Mouse (Mus musculus): ENCODE data around the gene Fam124a.
A peak's percentile ranks its signal among the peaks of the same experiment; 100 is the strongest.
"Not testable (repeated sequence)": the region's sequence is repeated elsewhere in the genome, so short reads cannot be mapped to it uniquely, and the experiment has no call there.

The Fam124a gene

DNA sequence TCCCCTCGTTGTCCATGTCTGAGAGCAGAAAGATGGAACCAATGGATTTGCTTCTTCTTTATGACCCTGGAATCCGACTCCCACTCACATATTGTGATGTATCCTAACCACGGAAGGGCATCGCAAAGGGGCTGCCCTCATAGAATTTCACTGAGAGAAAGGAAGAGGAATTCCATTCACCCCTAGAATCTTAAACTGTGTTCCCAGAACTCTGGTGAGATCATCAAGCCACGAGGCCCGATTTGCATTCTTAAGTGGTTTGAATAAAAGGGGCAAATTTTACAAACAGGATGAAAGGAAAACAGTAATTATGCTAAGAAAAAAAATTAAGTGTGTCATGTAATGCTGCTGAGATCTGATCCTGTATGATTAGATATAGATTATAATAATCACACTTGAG, 19.4 kb downstream of the Fam124a start:
- no peak for DNase-seq (ENCODE audit: low spot score)

DNA sequence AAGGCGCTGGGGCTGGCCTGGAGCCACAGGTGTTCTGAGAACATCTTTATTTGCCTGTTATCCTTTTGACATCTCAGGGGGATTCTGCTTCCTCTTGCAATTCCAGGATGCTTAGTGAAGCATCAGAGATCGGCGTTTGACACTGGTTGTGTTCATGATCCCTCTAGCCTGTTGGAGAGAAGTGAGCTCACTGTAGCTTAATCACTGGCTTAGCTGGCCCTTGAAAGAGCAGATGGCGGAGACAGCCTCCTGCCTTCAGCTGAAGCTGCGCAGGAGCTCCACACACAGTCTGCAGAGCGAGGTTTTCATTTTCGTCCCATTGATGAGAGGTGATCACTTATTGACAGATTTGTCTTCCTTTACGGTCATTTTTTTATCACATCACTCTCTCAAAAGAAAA, 20.3 kb downstream of the Fam124a start:
- no peak for DNase-seq (ENCODE audit: low spot score)

DNA sequence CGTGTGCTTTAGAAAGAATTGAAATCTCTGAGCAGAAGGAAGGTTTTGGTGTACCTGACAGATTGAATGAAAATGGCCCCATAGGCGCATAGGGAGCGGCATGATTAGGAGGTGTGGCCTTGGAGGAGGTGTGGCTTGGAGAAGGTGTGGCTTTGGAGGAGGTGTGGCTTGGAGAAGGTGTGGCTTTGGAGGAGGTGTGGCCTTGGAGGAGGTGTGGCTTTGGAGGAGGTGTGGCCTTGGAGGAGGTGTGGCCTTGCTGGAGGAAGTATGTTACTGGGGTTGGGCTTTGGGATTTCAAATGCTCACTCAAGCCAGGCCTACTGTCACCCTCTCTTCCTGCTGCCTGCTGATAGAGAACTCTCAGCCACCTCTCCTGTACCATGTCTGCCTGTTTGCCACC, 25.4 kb downstream of the Fam124a start:
- DNase-seq (ENCODE audit: low spot score), result peak; percentile 3

DNA sequence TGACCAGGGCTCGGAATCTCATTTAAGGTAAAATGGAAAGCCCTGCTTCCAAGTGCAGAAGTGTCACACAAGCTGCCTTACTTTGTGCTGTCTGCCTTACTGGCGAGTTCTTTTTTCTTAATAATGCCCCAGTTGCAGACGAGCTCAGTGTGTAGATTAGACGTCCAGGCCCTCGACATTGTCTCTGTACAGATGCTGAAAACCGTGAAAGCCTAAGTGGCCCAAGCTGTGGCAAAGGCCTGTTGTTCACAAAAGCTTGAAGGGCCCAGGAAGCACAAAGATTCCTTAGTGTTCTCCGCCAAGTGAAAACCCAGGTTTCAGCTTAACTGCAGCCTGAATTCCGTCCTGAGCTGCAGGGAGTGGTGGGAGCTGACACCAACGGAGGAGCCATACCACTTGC, 26.2 kb downstream of the Fam124a start:
- DNase-seq (ENCODE audit: low spot score), result no peak

DNA sequence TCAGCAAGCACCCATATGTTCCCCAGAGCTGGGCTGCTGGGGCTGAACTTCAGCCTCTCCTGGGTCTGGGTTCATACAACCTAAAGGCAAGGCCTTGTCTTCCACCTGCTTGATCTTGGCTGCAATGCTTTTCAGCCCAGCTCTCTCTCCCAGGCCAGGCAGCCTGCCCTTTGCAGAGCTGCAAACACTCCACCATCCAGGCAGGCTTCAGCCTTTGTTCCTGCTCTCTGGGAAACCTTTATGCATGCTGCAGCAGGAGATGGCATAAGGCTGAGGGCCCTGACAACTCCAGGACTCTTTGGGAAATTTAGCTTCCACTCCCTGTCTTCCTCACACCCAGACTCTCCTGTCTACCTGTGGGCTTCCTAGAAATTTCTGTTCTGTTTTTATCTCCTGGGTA, 29.1 kb downstream of the Fam124a start:
- no peak for DNase-seq (ENCODE audit: low spot score)

DNA sequence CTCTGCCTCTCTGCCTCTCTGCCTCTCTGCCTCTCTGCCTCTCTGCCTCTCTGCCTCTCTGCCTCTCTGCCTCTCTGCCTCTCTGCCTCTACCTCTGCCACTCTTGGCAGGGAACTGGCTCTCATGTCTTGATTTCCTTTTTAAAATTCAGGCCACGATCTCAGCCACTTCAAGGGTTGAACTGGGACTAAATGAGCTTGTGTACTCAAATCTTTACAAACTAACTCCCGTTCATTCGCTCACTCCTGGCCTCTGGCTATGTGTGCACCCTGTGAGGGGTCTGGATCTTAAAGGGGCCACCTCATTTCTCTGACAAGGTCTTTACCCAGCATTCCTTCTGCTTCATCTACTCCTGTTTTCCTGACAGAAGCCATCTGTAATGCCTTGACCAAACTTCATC, 29.8 kb downstream of the Fam124a start:
- DNase-seq (ENCODE audit: low spot score), result no peak

DNA sequence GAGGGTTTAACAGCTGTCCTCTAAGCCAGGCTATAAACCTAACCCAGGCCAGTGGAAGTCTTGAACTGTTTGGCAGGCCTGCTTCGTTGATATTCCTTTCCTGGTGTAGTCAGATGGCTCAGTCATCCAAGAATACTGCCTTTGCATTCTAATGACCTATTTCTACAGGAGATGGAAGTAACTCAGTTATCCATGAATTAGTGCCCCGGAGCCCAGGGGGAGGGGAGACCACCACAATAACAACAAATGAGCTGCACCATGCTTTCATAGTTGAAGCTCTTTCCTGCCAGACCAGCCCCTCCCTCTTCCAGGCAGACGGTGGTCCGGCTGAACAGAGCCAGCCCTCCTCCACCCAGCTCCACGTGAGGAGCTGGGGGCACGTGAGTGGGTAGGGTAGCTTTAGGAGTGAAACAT, 44.6 kb downstream of the Fam124a start:
- DNase-seq (ENCODE audit: low spot score), result no peak

DNA sequence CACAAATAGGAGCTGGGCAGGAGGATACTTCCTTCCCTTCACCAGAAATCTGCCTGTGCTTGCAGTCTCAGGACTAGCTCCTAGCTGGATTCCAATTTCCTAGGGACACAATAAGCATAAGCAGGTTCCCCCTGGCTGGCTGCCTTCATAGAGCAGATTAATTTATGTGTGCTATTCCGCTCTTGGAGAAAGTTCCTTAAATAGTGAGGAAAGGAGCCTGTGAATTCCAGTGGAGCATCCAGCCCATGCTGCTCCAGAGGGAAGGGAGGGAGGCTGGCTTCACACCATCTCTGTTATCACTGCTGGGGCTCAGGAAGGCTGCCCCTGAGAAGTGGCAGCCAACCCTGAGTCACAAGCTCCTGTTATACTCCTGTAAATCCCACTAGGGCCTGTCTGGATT, 46.7 kb downstream of the Fam124a start:
- DNase-seq (ENCODE audit: low spot score), result no peak

DNA sequence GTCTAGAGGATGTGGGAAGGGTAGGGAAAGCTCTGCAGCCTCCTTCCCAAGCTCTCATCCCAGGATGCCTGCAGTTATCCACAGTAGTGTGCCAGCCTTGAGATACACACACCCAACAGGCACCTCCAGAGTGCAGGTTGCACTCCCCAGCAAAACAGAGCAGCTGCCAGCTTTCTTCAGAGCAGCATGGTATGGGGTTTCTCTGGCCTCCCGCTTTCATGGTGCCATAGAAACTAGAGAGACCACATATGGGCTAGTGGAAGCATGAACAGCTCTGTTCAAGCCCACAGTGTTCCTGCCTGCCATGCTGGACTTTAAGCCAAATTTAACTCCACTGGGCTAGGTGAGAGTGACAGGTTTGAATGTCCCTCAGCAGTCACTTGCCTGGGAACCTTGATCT, 47.3 kb downstream of the Fam124a start:
- no peak for DNase-seq (ENCODE audit: low spot score)

DNA sequence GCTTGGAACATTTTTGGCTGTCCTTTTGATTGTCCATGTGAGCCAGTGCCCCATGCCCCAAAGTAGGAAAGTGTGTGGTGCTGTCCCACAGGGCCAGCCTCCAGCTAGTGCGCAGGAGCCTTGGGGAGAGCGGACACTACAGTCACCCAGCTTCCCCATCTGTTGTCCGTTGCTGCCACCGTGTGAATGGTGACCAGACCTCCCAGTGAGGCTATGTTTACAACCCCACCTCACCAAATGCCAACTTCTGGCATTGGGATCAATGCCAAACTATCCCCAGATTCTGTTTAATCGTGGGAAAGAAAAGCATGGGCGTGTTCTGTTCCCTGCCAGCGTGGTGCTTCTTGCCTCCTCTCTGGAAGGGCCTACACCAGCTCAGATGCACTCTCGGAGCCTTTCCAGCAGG, 52.3 kb downstream of the Fam124a start:
- DNase-seq (ENCODE audit: low spot score), result no peak

DNA sequence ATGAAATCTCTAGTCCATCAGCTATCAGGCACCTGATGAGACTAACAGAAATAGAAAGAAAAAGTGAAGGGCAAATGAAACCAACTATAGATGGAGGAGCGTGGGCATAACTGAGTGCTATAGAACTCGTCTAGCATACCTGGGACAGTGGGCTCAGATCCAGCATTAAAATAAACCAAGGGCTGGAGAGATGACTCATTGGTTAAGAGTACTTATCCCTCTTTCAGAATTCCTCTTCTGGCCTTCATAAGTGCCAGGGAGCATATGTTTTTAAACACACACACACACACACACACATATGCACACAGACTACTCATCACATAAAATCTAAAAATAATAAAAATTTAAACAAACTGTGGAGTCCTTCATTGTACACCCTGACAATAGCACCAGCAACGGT, 54.4 kb downstream of the Fam124a start:
- no peak for DNase-seq (ENCODE audit: low spot score)

DNA sequence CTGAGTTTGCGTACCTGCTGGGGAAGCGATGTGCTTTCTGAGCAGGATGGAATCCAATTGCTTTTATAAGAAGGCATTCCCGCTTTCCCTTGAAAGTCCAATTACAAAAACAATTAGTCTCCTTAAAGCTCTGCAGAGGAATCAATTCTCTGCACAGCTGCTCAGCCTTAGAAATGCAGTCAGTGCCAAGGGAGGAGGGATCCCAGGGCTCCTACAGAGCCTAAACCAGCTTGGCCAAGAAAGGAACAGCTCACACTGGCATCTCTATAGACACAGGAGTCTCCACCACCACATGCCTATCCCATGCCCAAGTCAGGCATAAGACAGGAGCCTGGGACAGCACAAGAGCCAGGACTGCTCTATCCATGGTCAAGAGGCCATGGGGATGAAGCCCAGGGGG, 66.9 kb downstream of the Fam124a start:
- DNase-seq (ENCODE audit: low spot score), result no peak

DNA sequence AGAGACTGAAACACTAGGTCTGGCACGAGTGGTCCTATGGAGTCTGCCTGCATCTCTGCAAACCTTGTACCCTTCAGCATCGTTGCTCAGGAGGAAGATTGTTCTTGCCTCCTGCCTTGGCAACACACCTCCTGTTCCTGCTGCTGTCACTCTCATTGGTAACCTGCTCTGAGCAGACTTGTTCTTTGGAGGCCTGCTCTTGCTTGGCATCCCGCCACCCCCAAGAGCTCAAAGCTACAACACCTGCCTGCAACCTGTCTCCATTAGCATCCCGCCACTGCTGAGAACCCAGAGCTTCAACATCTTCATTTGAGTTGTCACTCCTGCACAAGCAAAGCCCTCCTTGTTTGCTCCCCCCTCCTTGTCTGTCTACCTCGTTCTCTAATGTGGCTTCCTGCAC, 72.4 kb downstream of the Fam124a start:
- DNase-seq (ENCODE audit: low spot score), result no peak

DNA sequence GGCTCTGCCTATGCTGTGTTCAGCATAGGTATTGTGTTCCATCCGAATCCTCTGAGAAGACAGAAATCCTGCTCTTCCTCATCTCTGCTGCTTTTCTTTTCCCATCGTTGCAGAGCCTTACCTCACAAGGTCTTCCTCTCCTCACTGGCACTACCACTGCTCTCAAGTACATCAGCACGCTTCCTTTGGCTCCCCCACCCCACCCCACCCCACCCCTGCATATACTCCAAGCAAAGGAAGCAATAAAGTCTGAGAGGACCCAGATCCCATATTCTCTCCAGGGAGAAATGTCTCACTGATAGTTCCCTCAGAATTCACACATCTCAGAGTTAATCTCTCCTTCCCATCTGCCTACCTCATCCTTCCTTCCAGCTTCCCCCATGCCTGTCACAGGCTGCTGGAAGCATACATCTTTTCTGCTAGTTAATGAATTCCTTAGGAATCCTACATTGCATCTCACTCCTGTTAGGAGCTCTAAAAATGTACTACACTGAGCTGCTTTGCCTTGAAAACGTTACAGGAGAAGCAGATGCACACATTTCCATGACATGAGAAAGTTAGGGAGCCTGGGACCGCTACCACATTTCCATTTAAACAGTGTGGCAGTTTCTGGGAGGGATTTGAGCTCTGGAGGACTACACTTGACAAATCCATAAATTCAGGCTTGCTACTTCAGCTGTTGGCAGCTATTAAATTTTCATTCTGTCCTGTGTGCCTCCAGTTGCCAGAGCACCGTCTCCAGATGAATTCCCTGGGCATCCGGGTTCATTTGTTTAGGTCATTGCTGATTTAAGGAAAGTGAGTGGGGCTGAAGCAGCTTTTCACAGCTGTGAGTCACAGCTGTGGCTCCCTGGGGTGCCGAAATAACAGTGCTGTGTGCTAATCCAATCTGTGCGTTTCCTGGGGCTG, 82.2 kb downstream of the Fam124a start:
- no peak for DNase-seq (ENCODE audit: low spot score)

DNA sequence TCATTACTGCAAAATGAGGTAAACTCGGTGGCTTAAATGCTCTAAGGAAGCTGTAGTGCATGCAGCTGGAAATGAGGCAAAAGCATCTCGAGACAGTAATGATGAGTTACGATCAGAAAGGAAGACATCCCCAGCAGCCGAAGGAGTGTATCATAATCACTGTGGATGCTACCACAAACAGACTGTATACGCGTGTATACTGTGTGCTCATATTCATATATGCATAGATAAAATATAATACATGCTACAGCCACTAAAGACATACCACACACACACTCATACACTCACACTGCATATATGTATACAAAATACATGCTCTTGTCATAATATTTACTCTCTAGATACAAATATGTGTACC, 82.8 kb downstream of the Fam124a start:
- DNase-seq (ENCODE audit: low spot score), result no peak

DNA sequence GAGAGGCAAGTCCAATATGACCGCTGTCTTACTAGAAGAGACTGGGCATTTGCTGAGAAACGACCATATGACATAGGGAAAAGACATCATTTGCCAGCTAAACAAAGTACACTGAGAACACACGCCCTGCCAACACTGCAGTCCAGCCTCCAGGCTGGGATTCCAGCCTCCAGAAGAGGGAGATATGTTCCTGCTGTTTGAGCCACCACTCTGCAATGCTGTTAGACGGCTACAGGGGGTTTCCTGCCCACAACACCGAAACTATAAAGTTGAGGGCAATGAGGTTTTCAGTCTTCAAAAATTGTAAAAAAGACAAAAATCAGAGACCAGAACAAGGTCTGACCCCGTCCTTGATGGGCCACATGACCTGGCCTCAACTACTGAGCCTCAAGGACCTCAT, 83.6 kb downstream of the Fam124a start:
- DNase-seq (ENCODE audit: low spot score), result no peak

DNA sequence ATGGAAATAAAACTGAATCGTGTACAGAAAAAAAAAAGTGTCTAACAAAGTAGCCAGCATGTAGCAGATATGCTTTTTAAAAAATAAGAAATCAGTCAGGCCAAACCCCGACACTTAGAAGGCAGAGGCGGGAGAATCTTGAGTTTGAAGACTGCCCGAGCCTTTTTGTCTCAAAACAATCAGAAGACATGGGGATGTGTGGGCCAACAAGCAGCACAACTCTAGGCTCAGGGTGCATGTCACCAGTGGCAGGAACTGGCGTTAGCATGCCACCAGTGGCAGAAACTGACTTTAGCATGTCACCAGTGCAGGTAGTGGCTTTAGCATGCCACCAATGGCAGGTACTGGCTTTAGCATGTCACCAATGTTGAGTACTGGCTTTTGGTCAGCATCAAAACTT, 84.0 kb downstream of the Fam124a start:
- DNase-seq (ENCODE audit: low spot score), result no peak

DNA sequence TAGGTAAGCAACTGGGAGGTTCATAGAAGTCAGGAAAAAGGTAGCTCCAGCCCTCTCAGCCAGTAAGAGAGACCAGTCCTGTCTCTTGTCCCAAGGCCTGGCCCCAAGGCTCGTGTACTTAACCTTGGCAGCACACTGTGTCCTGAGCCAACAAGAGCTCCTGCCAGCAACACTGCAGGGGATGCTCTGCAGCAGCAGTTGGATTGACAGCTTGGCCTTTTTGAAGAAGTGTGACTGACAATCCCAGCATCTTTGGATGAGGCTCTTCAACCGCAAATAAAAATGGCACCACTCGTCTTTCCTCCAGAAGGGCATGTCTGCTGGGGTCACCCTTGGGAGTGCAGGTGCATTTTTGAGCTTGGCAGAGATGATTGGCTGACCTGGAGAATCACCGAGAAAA, 84.9 kb downstream of the Fam124a start:
- no peak for DNase-seq (ENCODE audit: low spot score)

DNA sequence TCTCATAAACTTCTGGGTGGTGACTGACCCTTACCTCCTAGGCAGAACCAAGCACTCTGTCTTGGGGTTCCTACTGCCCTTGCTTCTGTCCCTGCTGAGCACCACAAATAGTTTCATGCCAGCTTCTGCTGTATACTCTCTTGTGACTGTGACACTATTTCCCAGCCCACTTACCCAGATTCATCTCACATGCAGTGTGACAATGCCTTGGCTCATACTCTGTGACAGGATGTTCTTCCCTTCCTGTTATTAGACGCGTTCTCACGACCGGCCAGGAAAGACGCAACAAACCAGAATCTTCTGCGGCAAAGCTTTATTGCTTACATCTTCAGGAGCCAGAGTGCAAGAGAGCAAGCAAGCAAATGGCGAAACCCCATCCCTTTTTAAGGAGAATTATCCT, 86.8 kb downstream of the Fam124a start:
- not testable (repeated sequence) for DNase-seq (ENCODE audit: low spot score)

DNA sequence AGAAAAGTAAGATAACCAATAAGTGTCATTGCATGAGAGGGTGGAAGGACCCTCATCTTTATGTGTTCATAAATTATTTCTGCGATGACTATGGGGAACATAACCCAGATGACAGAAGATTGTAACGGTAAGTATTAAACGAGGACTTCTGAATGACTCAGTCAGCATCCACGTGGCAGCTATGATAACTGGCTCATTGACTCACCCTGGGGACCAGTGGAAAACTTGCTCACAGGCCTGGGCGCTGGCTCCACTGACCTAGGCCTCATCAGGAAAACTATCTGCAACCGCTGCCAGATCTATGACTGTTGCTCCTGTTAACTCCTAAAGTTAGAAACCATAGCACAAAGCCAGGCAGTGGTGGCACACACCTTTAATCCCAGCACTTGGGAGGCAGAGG, 92.9 kb downstream of the Fam124a start:
- DNase-seq (ENCODE audit: low spot score), result no peak

DNA sequence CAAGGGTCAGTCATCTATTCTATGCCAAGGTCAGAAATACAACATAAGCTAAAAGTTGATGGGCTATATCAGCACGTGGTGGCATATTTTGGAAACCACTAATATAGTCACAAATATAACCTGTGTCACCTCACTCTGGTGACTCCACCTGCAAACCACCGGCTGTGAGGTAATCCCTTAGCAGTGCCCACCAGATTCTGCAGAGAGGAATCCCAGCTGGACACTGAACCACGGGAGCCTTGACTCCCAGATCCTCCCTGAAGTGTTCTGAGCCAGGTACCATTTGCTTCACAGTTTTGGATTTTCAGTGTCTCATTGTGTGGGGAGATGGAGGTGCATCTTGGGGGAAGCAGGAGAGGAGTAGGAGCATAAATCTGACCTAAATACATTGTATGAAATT, 94.8 kb downstream of the Fam124a start:
- no peak for DNase-seq (ENCODE audit: low spot score)

DNA sequence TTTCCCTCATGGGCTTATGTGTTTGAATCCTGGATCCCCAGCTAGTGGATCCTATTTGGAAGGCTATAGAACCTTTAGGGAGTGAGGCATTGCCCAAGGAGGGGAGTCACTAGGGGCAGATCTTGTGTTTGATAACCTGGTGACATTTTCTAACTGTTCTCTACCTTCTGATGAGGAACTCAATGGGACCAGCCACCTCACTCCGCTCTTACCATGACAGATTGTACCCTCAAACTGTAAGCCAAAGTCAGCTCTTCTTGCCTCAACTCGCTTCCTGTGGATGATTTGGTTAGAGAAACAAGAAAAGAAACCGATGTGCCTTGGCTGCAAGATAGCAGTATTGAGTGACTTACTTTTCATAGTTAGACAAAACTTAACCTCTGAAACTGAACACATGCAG, 96.2 kb downstream of the Fam124a start:
- no peak for DNase-seq (ENCODE audit: low spot score)

DNA sequence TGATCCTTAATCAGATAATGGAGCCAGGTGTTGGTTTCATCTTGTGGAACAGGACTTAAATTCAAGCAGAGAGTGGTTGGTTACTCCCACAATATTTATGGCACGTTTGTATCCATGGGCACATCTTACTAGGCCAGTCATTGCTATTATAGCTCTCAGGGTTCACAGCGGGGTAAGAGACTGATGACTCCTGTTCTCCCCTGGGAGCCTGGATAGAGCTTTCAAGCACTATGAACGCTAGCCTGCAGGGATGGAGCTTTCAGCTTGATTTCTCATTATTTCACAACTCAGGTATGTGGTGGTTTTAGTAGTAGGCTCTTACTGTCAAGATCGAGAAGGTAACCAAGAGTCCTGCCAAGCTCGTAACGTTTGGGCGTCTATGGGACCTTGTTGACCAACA, 100.5 kb downstream of the Fam124a start:
- no peak for DNase-seq (ENCODE audit: low spot score)

DNA sequence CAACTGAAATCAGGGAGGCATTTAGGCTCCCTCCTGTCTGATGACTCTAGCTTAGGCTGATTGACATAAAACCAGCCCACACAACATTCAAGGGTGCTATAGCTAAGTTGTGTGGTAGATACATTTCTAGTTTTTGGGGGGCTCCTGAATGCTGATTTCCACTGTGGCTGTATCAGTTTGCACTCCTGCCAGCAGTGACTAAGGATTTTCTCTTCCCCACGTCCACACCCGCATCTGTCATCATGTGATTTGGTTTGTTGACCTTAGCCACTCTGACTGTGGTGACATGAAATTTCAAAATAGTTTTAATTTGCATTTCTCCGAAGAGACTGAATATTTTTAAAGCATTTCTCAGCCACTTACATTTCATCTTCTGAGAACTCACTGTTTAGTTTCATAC, 101.9 kb downstream of the Fam124a start:
- DNase-seq (ENCODE audit: low spot score), result no peak
